Mouse (Mus musculus): ENCODE measurements at regions not wholly inside any gene's neighbourhood (a gene's known extent, or its start where the extent isn't known, plus 50 kb on each side); places are given as distances from the start of the nearest gene placed in this dataset.

- no peak for DNase-seq
These were observed 156.3 kb downstream of the Grm4 start for GRCm38 (mm10) chr17:27364899-27365298.

- DNase-seq = no peak
These were observed 156.9 kb downstream of the Grm4 start for GRCm38 (mm10) chr17:27364338-27364737.

GRCm38 (mm10) chr17:27363911-27364310 lies 157.3 kb downstream of the Grm4 start:
- no peak for DNase-seq

GRCm38 (mm10) chr17:27362221-27362620 lies 158.0 kb upstream of the Lemd2 start:
- no peak for DNase-seq

GRCm38 (mm10) chr17:27361362-27361761 lies 157.1 kb upstream of the Lemd2 start:
- DNase-seq = no peak

GRCm38 (mm10) chr17:27356862-27357261 lies 152.6 kb upstream of the Lemd2 start:
- peak; percentile 20 to 24 for DNase-seq

GRCm38 (mm10) chr17:27355717-27356116 lies 151.4 kb upstream of the Lemd2 start:
- DNase-seq = no peak

GRCm38 (mm10) chr17:27355056-27355455 lies 150.8 kb upstream of the Lemd2 start:
- DNase-seq = no peak

GRCm38 (mm10) chr17:27349911-27350310 lies 145.6 kb upstream of the Lemd2 start:
- DNase-seq = no peak

GRCm38 (mm10) chr17:27349432-27349831 lies 145.2 kb upstream of the Lemd2 start:
- no peak for DNase-seq

GRCm38 (mm10) chr17:27341952-27342890 lies 138.0 kb upstream of the Lemd2 start:
- peak; percentile 65 to 66 for DNase-seq

- no peak for DNase-seq
These were observed 135.6 kb upstream of the Lemd2 start for GRCm38 (mm10) chr17:27339823-27340222.

- no peak for DNase-seq
These were observed 135.0 kb upstream of the Lemd2 start for GRCm38 (mm10) chr17:27339261-27339660.

GRCm38 (mm10) chr17:27335621-27336020 lies 131.4 kb upstream of the Lemd2 start:
- DNase-seq = no peak

GRCm38 (mm10) chr17:27333593-27333992 lies 129.3 kb upstream of the Lemd2 start:
- no peak for DNase-seq

- no peak for DNase-seq
These were observed 128.9 kb upstream of the Lemd2 start for GRCm38 (mm10) chr17:27333141-27333540.

- no peak for DNase-seq
These were observed 127.8 kb upstream of the Lemd2 start for GRCm38 (mm10) chr17:27332076-27332475.

- no peak for DNase-seq
These were observed 127.4 kb upstream of the Lemd2 start for GRCm38 (mm10) chr17:27331630-27332029.

- DNase-seq = no peak
These were observed 125.5 kb upstream of the Lemd2 start for GRCm38 (mm10) chr17:27329791-27330190.

- no peak for DNase-seq
These were observed 124.9 kb upstream of the Lemd2 start for GRCm38 (mm10) chr17:27329183-27329582.

- DNase-seq = peak; percentile 83 to 88
These were observed 120.8 kb upstream of the Lemd2 start for GRCm38 (mm10) chr17:27325002-27325460.

GRCm38 (mm10) chr17:27323513-27323912 lies 119.2 kb upstream of the Lemd2 start:
- DNase-seq = no peak

- DNase-seq = peak; percentile 31 to 38
These were observed 118.7 kb upstream of the Lemd2 start for GRCm38 (mm10) chr17:27322891-27323509.
